Mouse (Mus musculus): Measurements from ENCODE around the gene Cdk5rap2. TPM values are rescaled to one million over a fixed set of nuclear protein-coding genes. Genes with fewer than 3 reads are reported as not detected.

The Cdk5rap2 gene
- 16.3 and 16.9 TPM in 2 replicates for polyA plus RNA-seq (2015; fragmentation: Nextera tagmentation; extraction: Ambion mirVana)

DNA sequence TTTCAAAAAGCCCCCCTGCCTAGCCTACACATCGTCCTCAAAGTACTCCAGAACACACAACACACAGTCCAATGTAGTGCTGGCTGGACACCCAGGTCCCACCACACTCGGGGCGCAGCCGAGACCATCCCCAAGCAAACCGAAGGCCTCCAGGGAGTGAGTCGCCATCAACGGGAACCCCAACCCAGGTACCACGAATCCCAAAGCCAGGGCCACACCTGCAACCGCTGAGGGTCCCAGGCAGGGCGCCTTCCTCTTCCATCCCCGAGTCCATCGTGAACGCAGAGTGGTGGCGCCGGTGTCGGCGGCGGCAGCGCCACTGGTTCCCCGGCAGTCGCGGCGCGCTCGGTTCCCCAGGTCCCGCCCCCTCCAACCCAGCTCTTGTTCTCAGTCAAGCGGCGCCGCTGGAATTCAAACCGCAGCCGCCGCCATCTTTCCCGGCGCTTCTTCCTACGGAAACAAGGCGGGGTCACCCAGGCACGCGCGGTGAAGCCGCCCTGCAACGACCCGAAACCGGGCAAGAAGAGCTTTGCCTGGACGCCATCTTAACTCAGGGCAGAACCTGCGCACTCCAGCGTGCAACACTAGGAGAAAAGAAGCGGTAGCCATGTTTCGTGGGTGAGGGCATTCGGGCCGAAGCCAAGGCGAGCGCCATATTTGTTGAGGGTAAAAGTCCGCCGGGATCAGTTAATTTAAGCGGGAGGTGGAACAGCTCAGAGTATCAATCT is at the start of gene Cdk5rap2:
TSS of gene Cdk5rap2 (minus strand) at position 450 of the 728 bp plus-strand sequence.
- Histone ChIP-seq H3K4me3 (replicated peaks) (peak within 1 kb of the TSS; percentile 94), H3K36me3 (no peaks in the 10 kb centered on the region), H3K27me3 (no peaks in the 10 kb centered on the region), H3K4me1 (peaks cover 20% of the 10 kb centered on the region), H3K9me3 (replicated peaks) (no peaks in the 10 kb centered on the region), H3K4me2 (replicated peaks) (peak within 1 kb of the TSS; percentile 71), H3K27ac (replicated peaks) (peak within 1 kb of the TSS; percentile 77), H3K9ac (peak within 1 kb of the TSS; percentile 65)
- under 1% methylated on average over 54 of the region's 55 CpGs for WGBS
- ATAC-seq (ENCODE audit: insufficient number of reproducible peaks, low FRiP score, low TSS enrichment, low read depth): peak; percentile 98

DNA sequence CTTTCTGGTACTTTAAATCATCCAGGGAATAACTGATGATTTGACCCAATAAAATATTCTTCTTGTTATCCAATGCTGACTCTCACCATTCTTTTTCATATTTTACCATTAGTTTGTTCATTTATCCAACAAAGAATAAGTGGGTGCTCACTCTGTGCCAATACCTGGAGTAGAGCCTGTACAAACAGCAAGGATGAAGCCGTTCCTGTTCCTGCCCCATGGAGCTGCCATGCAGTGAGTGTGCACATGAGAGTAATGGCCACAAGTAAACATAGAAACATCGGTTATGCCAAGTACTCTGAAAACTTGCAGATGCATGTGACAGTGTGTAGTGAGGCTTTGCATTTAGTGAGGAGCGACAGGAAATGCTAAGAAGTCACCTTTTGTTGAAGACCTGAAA is 41.9 kb upstream of the Cdk5rap2 start:
- Histone ChIP-seq H3K27me3 (no peaks in the 10 kb centered on the region), H3K4me1 (no peaks in the 10 kb centered on the region), H3K4me2 (replicated peaks) (no peak overlapping the region), H3K36me3 (0 out of 2 replicates have a peak, but pooled peaks cover 3% of the 10 kb centered on the region), H3K9me3 (replicated peaks) (no peaks in the 10 kb centered on the region), H3K9ac (no peak overlapping the region), H3K27ac (replicated peaks) (no peak overlapping the region), H3K4me3 (replicated peaks) (no peak overlapping the region)
- WGBS: 84% methylated on average over 3 of the region's 3 CpGs
- ATAC-seq (ENCODE audit: insufficient number of reproducible peaks, low FRiP score, low TSS enrichment, low read depth): no peak

DNA sequence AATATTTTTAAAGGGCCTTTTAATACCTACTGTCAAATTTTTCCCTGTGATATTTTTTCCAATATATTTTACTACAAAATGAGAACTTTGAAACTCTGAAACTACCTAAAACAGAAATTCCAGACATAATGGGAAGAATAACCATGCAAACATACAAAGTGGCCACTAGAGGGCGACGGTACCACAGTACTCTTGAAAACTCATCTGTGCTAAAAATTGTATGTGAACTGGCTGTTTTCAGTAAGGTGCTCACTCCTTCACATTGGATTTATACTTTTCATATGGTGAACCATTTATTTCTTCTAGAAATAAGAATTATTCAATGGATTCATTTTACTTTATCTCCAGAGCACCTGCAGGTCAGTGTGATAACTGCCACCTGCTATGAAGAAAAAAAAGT is 41.5 kb upstream of the Cdk5rap2 start:
- Histone ChIP-seq H3K4me1 (no peaks in the 10 kb centered on the region), H3K27me3 (no peaks in the 10 kb centered on the region), H3K27ac (replicated peaks) (no peak overlapping the region), H3K9ac (no peak overlapping the region), H3K36me3 (0 out of 2 replicates have a peak, but pooled peaks cover 3% of the 10 kb centered on the region), H3K9me3 (replicated peaks) (no peaks in the 10 kb centered on the region), H3K4me2 (replicated peaks) (no peak overlapping the region), H3K4me3 (replicated peaks) (no peak overlapping the region)
- no peak for ATAC-seq (ENCODE audit: insufficient number of reproducible peaks, low FRiP score, low TSS enrichment, low read depth)
- WGBS: 0% methylated on average over 2 of the region's 2 CpGs

DNA sequence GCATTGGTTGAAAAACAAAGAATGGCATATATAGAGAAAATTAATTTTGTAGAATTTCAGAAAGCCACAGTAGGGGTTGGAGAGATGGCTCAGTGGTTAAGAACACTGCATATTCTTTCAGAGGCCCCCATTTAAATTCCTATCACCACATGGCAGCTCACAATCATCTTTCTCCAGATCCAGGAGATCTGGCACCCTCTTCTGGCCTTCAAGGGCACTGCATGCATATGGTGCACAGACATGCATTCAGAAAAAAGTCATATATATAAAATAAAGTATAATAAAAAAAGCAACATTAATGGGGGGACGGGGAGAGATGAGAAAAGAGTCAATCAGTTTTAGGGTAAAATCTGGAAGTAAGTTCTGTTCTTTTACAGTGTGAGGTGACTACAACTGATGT is 39.4 kb upstream of the Cdk5rap2 start:
- Histone ChIP-seq H3K36me3 (no peaks in the 10 kb centered on the region), H3K9me3 (replicated peaks) (no peaks in the 10 kb centered on the region), H3K4me3 (replicated peaks) (no peak overlapping the region), H3K4me2 (replicated peaks) (no peak overlapping the region), H3K9ac (no peak overlapping the region), H3K4me1 (no peaks in the 10 kb centered on the region), H3K27me3 (no peaks in the 10 kb centered on the region), H3K27ac (replicated peaks) (no peak overlapping the region)
- no peak for ATAC-seq (ENCODE audit: insufficient number of reproducible peaks, low FRiP score, low TSS enrichment, low read depth)
- WGBS: 93% methylated on average over 1 of the region's 1 CpGs

DNA sequence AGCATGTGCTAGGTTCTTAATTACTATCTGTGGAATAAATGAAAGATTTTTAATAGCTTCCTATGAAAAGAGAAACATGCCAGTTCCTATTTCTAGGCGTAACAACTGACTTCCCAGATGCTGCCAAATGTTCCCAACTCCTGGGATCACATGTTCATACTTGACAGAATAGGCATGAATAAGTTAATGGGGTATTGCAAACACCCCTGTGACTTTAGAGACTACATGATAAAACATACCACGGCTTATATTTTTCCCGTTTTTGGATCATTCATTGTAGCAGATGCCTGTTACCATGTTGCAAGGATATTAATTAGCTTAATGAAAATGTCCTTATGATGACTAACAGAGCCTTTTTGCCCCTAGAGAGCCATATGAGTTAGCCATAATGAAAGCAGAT is 36.5 kb upstream of the Cdk5rap2 start:
- Histone ChIP-seq H3K4me3 (replicated peaks) (no peak overlapping the region), H3K9ac (no peak overlapping the region), H3K36me3 (no peaks in the 10 kb centered on the region), H3K27ac (replicated peaks) (no peak overlapping the region), H3K4me2 (replicated peaks) (no peak overlapping the region), H3K27me3 (no peaks in the 10 kb centered on the region), H3K4me1 (no peaks in the 10 kb centered on the region), H3K9me3 (replicated peaks) (no peaks in the 10 kb centered on the region)
- no peak for ATAC-seq (ENCODE audit: insufficient number of reproducible peaks, low FRiP score, low TSS enrichment, low read depth)
- WGBS: 77% methylated on average over 3 of the region's 3 CpGs

DNA sequence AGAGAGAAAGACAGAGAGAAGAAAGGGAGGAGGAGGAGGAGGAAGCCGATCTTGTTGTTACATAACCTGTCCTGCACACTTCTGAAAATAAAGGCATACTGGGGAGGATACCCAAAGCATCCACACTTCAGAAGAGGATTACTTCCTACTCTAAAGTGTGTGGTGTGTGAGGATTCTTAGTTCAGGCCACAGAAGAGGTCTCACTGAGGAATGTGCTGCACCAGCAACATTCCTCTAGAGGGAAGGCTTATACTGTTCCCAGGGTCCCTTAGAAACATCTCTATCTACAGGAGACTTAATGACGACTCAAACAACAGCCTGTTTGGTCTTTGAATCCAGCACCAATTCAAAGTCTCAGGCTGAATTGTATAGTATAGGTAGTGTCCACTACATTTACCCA is 10.0 kb upstream of the Cdk5rap2 start:
- WGBS: 63% methylated on average over 2 of the region's 2 CpGs
- Histone ChIP-seq H3K36me3 (no peaks in the 10 kb centered on the region), H3K27me3 (no peaks in the 10 kb centered on the region), H3K9me3 (replicated peaks) (no peaks in the 10 kb centered on the region), H3K4me1 (no peaks in the 10 kb centered on the region), H3K4me2 (replicated peaks) (no peak overlapping the region), H3K27ac (replicated peaks) (no peak overlapping the region), H3K4me3 (replicated peaks) (no peak overlapping the region), H3K9ac (no peak overlapping the region)
- ATAC-seq (ENCODE audit: insufficient number of reproducible peaks, low FRiP score, low TSS enrichment, low read depth): no peak

DNA sequence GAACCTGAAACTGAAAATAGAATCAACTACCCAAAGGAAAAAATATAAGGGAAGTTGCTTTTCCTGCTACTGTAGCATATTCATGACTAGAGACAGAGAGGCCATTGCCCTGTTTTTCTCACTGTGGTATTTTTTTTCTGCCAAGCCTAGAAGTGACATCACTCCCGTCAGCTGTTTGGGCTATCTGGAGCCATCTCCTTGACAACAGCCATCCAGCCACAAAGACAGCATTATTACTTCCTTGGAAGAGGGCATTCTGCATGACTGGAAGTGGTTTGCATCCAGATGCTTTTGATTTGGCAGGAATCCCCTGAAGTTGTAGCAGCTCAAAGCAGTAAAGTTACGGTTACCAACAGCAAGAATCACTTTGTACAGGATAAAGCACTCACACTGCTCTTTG is 1.9 kb upstream of the Cdk5rap2 start:
- no peak for ATAC-seq (ENCODE audit: insufficient number of reproducible peaks, low FRiP score, low TSS enrichment, low read depth)
- WGBS: 31% methylated on average over 2 of the region's 2 CpGs

DNA sequence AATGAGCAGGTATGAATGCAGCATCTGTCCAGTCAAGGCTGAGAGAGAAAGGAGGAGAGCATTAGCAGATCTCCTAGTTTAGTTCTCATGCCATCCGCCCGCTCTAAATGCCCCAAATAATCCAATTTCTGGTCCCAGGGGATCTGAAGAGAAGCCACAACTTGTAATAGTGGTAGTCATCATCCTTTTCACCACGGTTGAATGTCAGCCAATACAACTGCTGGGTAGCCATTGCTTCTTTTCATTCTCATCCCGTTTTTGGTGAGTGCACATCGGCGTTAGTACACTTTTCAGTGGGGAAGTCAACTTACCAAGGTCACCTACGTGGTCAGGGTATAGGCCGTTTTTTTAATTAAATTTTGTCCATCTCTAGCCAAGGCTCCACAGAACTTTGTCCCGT is 787 bp downstream of the Cdk5rap2 start:
- ATAC-seq (ENCODE audit: insufficient number of reproducible peaks, low FRiP score, low TSS enrichment, low read depth): no peak
- H3K36me3 ChIP-seq: no peaks in the 10 kb centered on the region
- H3K4me1 ChIP-seq: peaks cover 20% of the 10 kb centered on the region
- H3K4me2 ChIP-seq (replicated peaks): peak overlapping the region; percentile 71
- H3K9me3 ChIP-seq (replicated peaks): no peaks in the 10 kb centered on the region
- H3K9ac ChIP-seq: peak overlapping the region; percentile 65
- WGBS: 10% methylated on average over 9 of the region's 9 CpGs
- H3K27me3 ChIP-seq: no peaks in the 10 kb centered on the region
- H3K27ac ChIP-seq (replicated peaks): no peak overlapping the region
- H3K4me3 ChIP-seq (replicated peaks): peak overlapping the region; percentile 94

More for the DNA sequence above, 1.9 kb upstream of the Cdk5rap2 start:
- no peaks in the 10 kb centered on the region for H3K9me3 ChIP-seq (replicated peaks)
- H3K4me2 ChIP-seq (replicated peaks): no peak overlapping the region
- no peak overlapping the region for H3K27ac ChIP-seq (replicated peaks)
- no peak overlapping the region for H3K4me3 ChIP-seq (replicated peaks)
- H3K36me3 ChIP-seq: no peaks in the 10 kb centered on the region
- H3K27me3 ChIP-seq: no peaks in the 10 kb centered on the region
- peaks cover 20% of the 10 kb centered on the region for H3K4me1 ChIP-seq
- no peak overlapping the region for H3K9ac ChIP-seq

DNA sequence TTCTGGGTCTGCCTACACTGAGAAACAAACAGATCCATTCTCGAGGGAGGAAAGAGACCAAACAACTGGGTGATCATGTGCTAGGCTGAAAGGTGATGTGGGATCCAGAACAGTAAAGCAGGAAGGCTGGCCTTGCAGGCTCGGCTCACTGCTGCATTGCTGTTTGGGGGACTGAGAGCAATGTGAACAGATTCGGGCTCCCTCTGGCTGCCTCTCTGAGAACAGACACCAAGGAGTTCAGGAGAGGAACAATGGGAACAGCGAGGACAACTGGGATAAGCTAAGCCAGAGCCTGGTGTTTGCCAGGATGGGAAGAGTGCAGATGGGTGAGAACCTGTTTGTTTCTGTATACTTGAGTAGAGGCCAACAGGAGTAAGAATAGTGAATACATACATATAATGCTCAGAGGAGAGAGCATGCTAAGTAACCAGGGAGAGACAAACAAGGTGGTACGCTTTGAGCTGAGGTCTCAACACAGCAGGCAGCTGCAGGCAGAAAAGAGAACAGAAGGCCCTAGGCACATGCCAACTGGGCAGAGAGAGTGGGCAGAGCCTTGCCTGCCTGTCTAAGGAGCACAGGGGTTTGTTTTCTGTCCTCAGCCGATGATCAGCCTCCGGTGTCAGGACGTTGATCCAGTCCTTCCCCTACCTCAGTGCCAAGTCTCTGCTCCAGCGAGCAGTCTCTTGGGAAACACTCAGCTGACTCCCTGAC is 8.0 kb downstream of the Cdk5rap2 start:
- no peaks in the 10 kb centered on the region for H3K4me1 ChIP-seq
- no peaks in the 10 kb centered on the region for H3K27me3 ChIP-seq
- no peak overlapping the region for H3K9ac ChIP-seq
- peaks cover 20% of the 10 kb centered on the region; the same call in 1 of the 2 replicates for H3K36me3 ChIP-seq
- no peaks in the 10 kb centered on the region for H3K9me3 ChIP-seq (replicated peaks)
- 0 out of 2 replicates have a peak, but pooled peaks have one; percentile 51 for ATAC-seq (ENCODE audit: insufficient number of reproducible peaks, low FRiP score, low TSS enrichment, low read depth)
- no peak overlapping the region for H3K4me3 ChIP-seq (replicated peaks)
- H3K4me2 ChIP-seq (replicated peaks): no peak overlapping the region
- 66% methylated on average over 9 of the region's 9 CpGs for WGBS
- no peak overlapping the region for H3K27ac ChIP-seq (replicated peaks)

DNA sequence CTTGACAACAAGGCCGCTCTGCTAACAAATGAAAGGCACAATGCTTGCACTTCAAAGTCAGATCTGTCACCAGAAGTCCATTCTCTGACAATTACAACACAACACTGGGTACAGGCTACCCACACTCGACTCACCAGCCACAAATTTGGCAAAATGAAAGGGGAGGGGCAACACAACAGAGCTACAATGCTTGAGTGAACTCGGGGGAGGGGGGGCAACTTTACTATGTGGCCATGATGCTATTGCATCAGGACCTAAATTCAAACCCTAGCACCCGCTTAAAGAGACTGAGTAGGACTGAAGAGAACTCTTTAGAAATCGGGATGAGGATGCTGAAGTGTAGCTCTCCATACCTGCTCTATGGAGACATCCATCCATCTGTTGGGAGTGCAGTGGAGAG is 10.8 kb downstream of the Cdk5rap2 start:
- H3K27me3 ChIP-seq: no peaks in the 10 kb centered on the region
- no peaks in the 10 kb centered on the region for H3K4me1 ChIP-seq
- H3K9me3 ChIP-seq (replicated peaks): no peaks in the 10 kb centered on the region

DNA sequence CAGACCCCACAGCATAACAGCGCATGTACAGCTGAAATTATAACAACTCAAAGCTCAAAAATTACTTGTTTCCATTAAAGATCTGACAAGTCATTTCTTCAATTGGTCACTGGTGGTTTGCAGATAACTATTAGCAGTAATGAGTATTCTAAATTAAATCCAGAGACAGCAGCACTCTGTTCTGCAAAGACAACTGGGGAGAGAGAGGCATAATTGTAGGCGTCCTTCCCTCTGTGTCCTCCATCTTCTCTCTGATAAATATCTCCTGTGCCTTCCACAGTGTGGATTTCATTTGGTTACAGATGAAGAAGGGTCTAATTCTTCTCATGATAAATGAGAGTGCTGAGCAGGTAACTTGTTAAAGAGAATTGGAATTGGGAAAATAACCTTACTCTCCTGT is 11.2 kb downstream of the Cdk5rap2 start:
- no peaks in the 10 kb centered on the region for H3K27me3 ChIP-seq
- H3K4me2 ChIP-seq (replicated peaks): no peak overlapping the region
- H3K4me3 ChIP-seq (replicated peaks): no peak overlapping the region
- H3K9me3 ChIP-seq (replicated peaks): no peaks in the 10 kb centered on the region
- H3K27ac ChIP-seq (replicated peaks): no peak overlapping the region
- peaks cover 20% of the 10 kb centered on the region; the same call in 1 of the 2 replicates for H3K36me3 ChIP-seq
- WGBS: 81% methylated on average over 2 of the region's 2 CpGs
- no peaks in the 10 kb centered on the region for H3K4me1 ChIP-seq
- no peak for ATAC-seq (ENCODE audit: insufficient number of reproducible peaks, low FRiP score, low TSS enrichment, low read depth)
- H3K9ac ChIP-seq: no peak overlapping the region

More for the DNA sequence above, 10.8 kb downstream of the Cdk5rap2 start:
- H3K27ac ChIP-seq (replicated peaks): no peak overlapping the region
- H3K4me3 ChIP-seq (replicated peaks): no peak overlapping the region
- no peak overlapping the region for H3K4me2 ChIP-seq (replicated peaks)
- no peak for ATAC-seq (ENCODE audit: insufficient number of reproducible peaks, low FRiP score, low TSS enrichment, low read depth)
- peaks cover 20% of the 10 kb centered on the region; the same call in 1 of the 2 replicates for H3K36me3 ChIP-seq
- H3K9ac ChIP-seq: no peak overlapping the region
- WGBS: 85% methylated on average over 5 of the region's 5 CpGs
